Mouse (Mus musculus) bone marrow, adult 2 months (tissue): ENCODE measurements around the gene Ssbp3. TPM values are rescaled to one million over a fixed set of nuclear protein-coding genes. Genes with fewer than 3 reads are reported as not detected.

Experiments used
- H3K27ac ChIP-seq: fragments of 200-500 bp; 2 replicates; pipeline ENCODE4 v1.5.1; 2012; ENCODE audit warnings: low read depth, mild to moderate bottlenecking, control low read depth, inconsistent platforms, low read length; ENCODE audit not compliant: control insufficient read depth, poor library complexity, insufficient read depth
- H3K4me1 ChIP-seq: fragments of 200-500 bp; 2 replicates; pipeline ENCODE4 v1.6.1; 2011; ENCODE audit warnings: low read length; ENCODE audit not compliant: control insufficient read depth, insufficient read depth
- H3K4me3 ChIP-seq: fragments of 200-500 bp; replicated peaks from 2 replicates; pipeline ENCODE3; 2011; ENCODE audit warnings: mild to moderate bottlenecking, low read depth, low read length, control low read depth; ENCODE audit not compliant: control insufficient read depth
- CTCF ChIP-seq: fragments of 200-500 bp; IDR thresholded peaks from 2 replicates; pipeline ENCODE4 v1.5.1; 2011; ENCODE audit warnings: low read length, control low read depth; ENCODE audit not compliant: control insufficient read depth, insufficient read depth
- POLR2A ChIP-seq: fragments of 200-500 bp; IDR thresholded peaks from 2 replicates; pipeline ENCODE4 v1.6.1; 2011; ENCODE audit warnings: low read depth, mild to moderate bottlenecking, control low read depth, low read length, borderline replicate concordance; ENCODE audit not compliant: control insufficient read depth
- WGBS: fragments of 180-500 bp; shearing (Covaris S2); methylation state at CpG from one replicate; pipeline ENCODE4 v1.1.7; 2018; 5-methylcytosine and 5-hydroxymethylcytosine counted together
- polyA plus RNA-seq: library from polyadenylated mRNA; stranded (reverse); fragments of >200 nt; gene quantifications from 2 replicates; pipeline ENCODE4 v1.2.4, GENCODE M21; 2011; ENCODE audit warnings: low replicate concordance; ENCODE audit not compliant: missing spikeins, insufficient read depth, insufficient read length

Gene Ssbp3
- polyA plus RNA-seq, 1 experiment, result 84.3 TPM

- TF ChIP-seq POLR2A, result no peak
- no peak for TF ChIP-seq CTCF
- Histone ChIP-seq H3K4me1 (peaks cover under 1% of the 10 kb centered on the region; the same call in 1 of the 2 replicates), H3K27ac (no peak overlapping the region), H3K4me3 (no peak overlapping the region)
- 86% methylated on average over 3 of the region's 3 CpGs for WGBS
Measured at GRCm38 (mm10) chr4:107012574-107012973, 102.1 kb downstream of the Ssbp3 start.

- Histone ChIP-seq H3K4me1 (no peaks in the 10 kb centered on the region), H3K27ac (no peak overlapping the region; the same call in 1 of the 2 replicates), H3K4me3 (no peak overlapping the region)
- TF ChIP-seq CTCF, result no peak
- no peak for TF ChIP-seq POLR2A
- 87% methylated on average over 6 of the region's 6 CpGs for WGBS
Measured at GRCm38 (mm10) chr4:107013119-107013816, 102.8 kb downstream of the Ssbp3 start.

- H3K4me1 ChIP-seq, result no peaks in the 10 kb centered on the region
- no peak overlapping the region; the same call in 1 of the 2 replicates for H3K27ac ChIP-seq
- 94% methylated on average over 9 of the region's 9 CpGs for WGBS
- no peak for TF ChIP-seq CTCF
- TF ChIP-seq POLR2A, result no peak
- no peak overlapping the region for H3K4me3 ChIP-seq
Measured at GRCm38 (mm10) chr4:107013817-107014260, 103.3 kb downstream of the Ssbp3 start.

GRCm38 (mm10) chr4:107015971-107016511, 105.5 kb downstream of the Ssbp3 start:
- TF ChIP-seq POLR2A (no peak), CTCF (no peak)
- H3K4me1 ChIP-seq, result no peaks in the 10 kb centered on the region
- H3K27ac ChIP-seq, result no peak overlapping the region
- WGBS, result 88% methylated on average over 13 of the region's 13 CpGs
- H3K4me3 ChIP-seq, result no peak overlapping the region

- Histone ChIP-seq H3K4me1 (no peaks in the 10 kb centered on the region), H3K27ac (no peak overlapping the region), H3K4me3 (no peak overlapping the region)
- no peak for TF ChIP-seq CTCF
- no peak for TF ChIP-seq POLR2A
Measured at GRCm38 (mm10) chr4:107017257-107017656, 106.8 kb downstream of the Ssbp3 start.

- H3K27ac ChIP-seq, result no peak overlapping the region
- 94% methylated on average over 3 of the region's 3 CpGs for WGBS
- H3K4me1 ChIP-seq, result no peaks in the 10 kb centered on the region
- no peak overlapping the region for H3K4me3 ChIP-seq
- TF ChIP-seq POLR2A, result no peak
- no peak for TF ChIP-seq CTCF
Measured at GRCm38 (mm10) chr4:107018521-107018920, 108.0 kb downstream of the Ssbp3 start.

GRCm38 (mm10) chr4:107019027-107019426, 108.5 kb downstream of the Ssbp3 start:
- H3K4me3 ChIP-seq, result no peak overlapping the region
- 85% methylated on average over 7 of the region's 7 CpGs for WGBS
- TF ChIP-seq CTCF, result no peak
- TF ChIP-seq POLR2A, result no peak
- no peaks in the 10 kb centered on the region for H3K4me1 ChIP-seq
- H3K27ac ChIP-seq, result no peak overlapping the region

GRCm38 (mm10) chr4:107020287-107021000, 109.9 kb downstream of the Ssbp3 start:
- 69% methylated on average over 5 of the region's 5 CpGs for WGBS
- TF ChIP-seq CTCF (no peak), POLR2A (no peak)
- no peak overlapping the region for H3K4me3 ChIP-seq
- no peak overlapping the region for H3K27ac ChIP-seq
- no peaks in the 10 kb centered on the region for H3K4me1 ChIP-seq
